Mouse (Mus musculus): ENCODE measurements at regions not wholly inside any gene's neighbourhood (a gene's known extent, or its start where the extent isn't known, plus 50 kb on each side); places are given as distances from the start of the nearest gene placed in this dataset.

DNA sequence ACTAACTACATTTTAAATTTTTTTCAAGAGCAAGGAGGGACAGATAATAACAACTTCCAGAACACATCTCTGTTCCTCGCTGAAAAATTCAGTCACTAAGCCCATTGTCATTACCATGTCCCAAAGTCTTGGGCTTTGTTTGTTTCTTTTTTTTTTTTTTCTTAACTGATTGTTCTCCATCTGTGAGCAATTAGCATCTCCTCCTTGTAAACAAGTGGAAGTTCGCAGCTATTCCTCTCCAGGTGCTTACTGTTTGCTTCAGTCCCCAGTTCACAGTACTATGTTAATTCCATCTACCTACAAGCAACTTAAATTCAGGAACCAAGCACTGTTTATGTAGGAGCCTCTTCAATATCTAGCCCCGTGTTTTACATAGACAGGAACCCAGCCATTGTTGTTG, 225.5 kb upstream of the Gm6657 start:
- Histone ChIP-seq H3K36me3 (ENCODE audit: control insufficient read depth, insufficient read depth, low read length) (no peaks in the 10 kb centered on the region), H3K4me3 (ENCODE audit: insufficient read depth, low read depth, low read length) (no peak overlapping the region), H3K4me1 (ENCODE audit: control insufficient read depth, insufficient read depth, low read length) (no peaks in the 10 kb centered on the region), H3K27ac (ENCODE audit: insufficient read depth, low read depth, low read length) (no peak overlapping the region), H3K27me3 (replicated peaks; ENCODE audit: control insufficient read depth, insufficient read depth, low read length) (no peaks in the 10 kb centered on the region)
- 69% methylated on average over 3 of the region's 3 CpGs for WGBS
- DNase-seq = no peak
- TF ChIP-seq POLR2A (IDR thresholded peaks at IDR 0.05; ENCODE audit: low read depth, low read length) (no peak), CTCF (conservative IDR thresholded peaks at IDR 0.05; ENCODE audit: insufficient read depth, insufficient read length, low read depth, low read length) (no peak)

- Histone ChIP-seq H3K27me3 (replicated peaks; ENCODE audit: control insufficient read depth, insufficient read depth, low read length) (no peaks in the 10 kb centered on the region), H3K4me1 (ENCODE audit: control insufficient read depth, insufficient read depth, low read length) (no peaks in the 10 kb centered on the region), H3K4me3 (ENCODE audit: insufficient read depth, low read depth, low read length) (no peak overlapping the region), H3K36me3 (ENCODE audit: control insufficient read depth, insufficient read depth, low read length) (no peaks in the 10 kb centered on the region), H3K27ac (ENCODE audit: insufficient read depth, low read depth, low read length) (no peak overlapping the region)
- 66% methylated on average over 1 of the region's 1 CpGs for WGBS
- no peak for TF ChIP-seq POLR2A (IDR thresholded peaks at IDR 0.05; ENCODE audit: low read depth, low read length)
- no peak for TF ChIP-seq CTCF (conservative IDR thresholded peaks at IDR 0.05; ENCODE audit: insufficient read depth, insufficient read length, low read depth, low read length)
- DNase-seq = no peak
Measured at GRCm38 (mm10) chr12:77970026-77970425, 224.0 kb upstream of the Gm6657 start.

- 67% methylated on average over 4 of the region's 4 CpGs for WGBS
Measured at GRCm38 (mm10) chr12:77972165-77972564, 221.9 kb upstream of the Gm6657 start.

DNA sequence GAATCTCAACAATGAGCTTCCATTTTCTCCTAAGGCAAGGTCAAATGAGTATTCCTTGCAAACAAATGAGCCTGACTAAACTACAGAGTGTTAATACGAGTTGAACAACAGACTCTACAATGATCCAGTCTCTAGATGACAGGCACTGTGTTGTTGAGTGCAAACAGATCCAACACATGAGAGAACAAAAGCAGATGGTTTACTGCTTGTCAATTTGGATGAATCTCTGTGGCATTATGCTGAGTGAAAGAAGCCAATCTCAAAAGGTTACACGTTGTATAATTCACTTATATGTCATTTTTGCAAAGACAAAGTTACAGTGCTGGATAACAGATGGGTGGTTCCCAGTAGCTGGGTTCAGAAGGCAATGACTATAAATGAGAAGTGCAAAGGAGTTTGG, 217.1 kb upstream of the Gm6657 start:
- Histone ChIP-seq H3K27me3 (replicated peaks; ENCODE audit: control insufficient read depth, insufficient read depth, low read length) (no peaks in the 10 kb centered on the region), H3K4me1 (ENCODE audit: control insufficient read depth, insufficient read depth, low read length) (no peaks in the 10 kb centered on the region), H3K27ac (ENCODE audit: insufficient read depth, low read depth, low read length) (no peak overlapping the region), H3K36me3 (ENCODE audit: control insufficient read depth, insufficient read depth, low read length) (no peaks in the 10 kb centered on the region), H3K4me3 (ENCODE audit: insufficient read depth, low read depth, low read length) (no peak overlapping the region)
- DNase-seq = no peak
- TF ChIP-seq POLR2A (IDR thresholded peaks at IDR 0.05; ENCODE audit: low read depth, low read length) (no peak), CTCF (conservative IDR thresholded peaks at IDR 0.05; ENCODE audit: insufficient read depth, insufficient read length, low read depth, low read length) (no peak)
- 81% methylated on average over 2 of the region's 2 CpGs for WGBS

More at GRCm38 (mm10) chr12:77972165-77972564, 221.9 kb upstream of the Gm6657 start:
- no peak for TF ChIP-seq CTCF (conservative IDR thresholded peaks at IDR 0.05; ENCODE audit: insufficient read depth, insufficient read length, low read depth, low read length)
- TF ChIP-seq POLR2A (IDR thresholded peaks at IDR 0.05; ENCODE audit: low read depth, low read length) = no peak
- no peaks in the 10 kb centered on the region for H3K27me3 ChIP-seq (replicated peaks; ENCODE audit: control insufficient read depth, insufficient read depth, low read length)
- no peak for DNase-seq
- H3K36me3 ChIP-seq (ENCODE audit: control insufficient read depth, insufficient read depth, low read length) = no peaks in the 10 kb centered on the region
- H3K27ac ChIP-seq (ENCODE audit: insufficient read depth, low read depth, low read length) = no peak overlapping the region
- H3K4me1 ChIP-seq (ENCODE audit: control insufficient read depth, insufficient read depth, low read length) = no peaks in the 10 kb centered on the region
- no peak overlapping the region for H3K4me3 ChIP-seq (ENCODE audit: insufficient read depth, low read depth, low read length)

DNA sequence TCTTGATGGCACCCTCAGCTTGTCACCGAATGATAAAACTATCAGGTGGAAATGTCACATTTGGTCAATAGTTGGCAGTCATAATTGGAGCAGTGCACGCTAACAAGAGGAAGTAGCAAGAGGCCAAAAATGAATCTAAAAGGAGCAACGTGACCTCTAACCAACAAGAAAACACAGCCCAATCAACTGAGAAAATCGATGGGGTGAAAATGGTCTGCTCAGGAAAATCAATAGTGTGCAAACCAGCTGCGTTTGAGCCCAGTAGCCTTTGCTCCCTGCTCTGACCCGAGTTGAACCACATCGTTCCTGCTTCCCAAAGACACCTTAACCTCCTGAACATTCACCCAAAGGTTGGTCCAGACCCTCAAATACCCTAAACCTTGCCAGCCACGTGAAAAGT, 207.3 kb upstream of the Gm6657 start:
- TF ChIP-seq POLR2A (IDR thresholded peaks at IDR 0.05; ENCODE audit: low read depth, low read length) (no peak), CTCF (conservative IDR thresholded peaks at IDR 0.05; ENCODE audit: insufficient read depth, insufficient read length, low read depth, low read length) (no peak)
- no peak overlapping the region for H3K27ac ChIP-seq (ENCODE audit: insufficient read depth, low read depth, low read length)
- DNase-seq = no peak
- 65% methylated on average over 8 of the region's 8 CpGs for WGBS
- no peaks in the 10 kb centered on the region for H3K27me3 ChIP-seq (replicated peaks; ENCODE audit: control insufficient read depth, insufficient read depth, low read length)
- H3K36me3 ChIP-seq (ENCODE audit: control insufficient read depth, insufficient read depth, low read length) = no peaks in the 10 kb centered on the region
- H3K4me1 ChIP-seq (ENCODE audit: control insufficient read depth, insufficient read depth, low read length) = no peaks in the 10 kb centered on the region
- no peak overlapping the region for H3K4me3 ChIP-seq (ENCODE audit: insufficient read depth, low read depth, low read length)

DNA sequence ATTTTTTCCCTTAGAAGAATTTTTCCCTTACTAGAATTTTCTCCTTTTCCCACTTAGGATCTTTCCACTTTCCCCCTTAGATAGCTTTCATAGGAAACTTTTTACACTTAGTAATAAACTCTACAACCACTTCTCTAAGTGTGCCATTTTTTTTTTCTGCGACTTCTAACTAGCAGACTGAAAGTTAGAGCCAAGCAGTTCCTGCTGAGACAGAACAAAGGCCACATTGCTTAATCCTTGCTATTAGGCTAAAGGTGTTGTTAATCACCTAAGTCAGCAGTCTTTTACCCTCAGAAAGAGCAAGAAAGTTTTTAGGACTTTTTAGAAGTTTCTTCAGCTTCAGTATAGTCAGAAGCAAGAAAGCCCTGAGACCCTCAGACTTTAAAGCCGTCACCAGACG, 204.3 kb upstream of the Gm6657 start:
- no peak overlapping the region for H3K27ac ChIP-seq (ENCODE audit: insufficient read depth, low read depth, low read length)
- TF ChIP-seq CTCF (conservative IDR thresholded peaks at IDR 0.05; ENCODE audit: insufficient read depth, insufficient read length, low read depth, low read length) (no peak), POLR2A (IDR thresholded peaks at IDR 0.05; ENCODE audit: low read depth, low read length) (no peak)
- WGBS = 61% methylated on average over 3 of the region's 3 CpGs

GRCm38 (mm10) chr12:77991627-77992026, 202.4 kb upstream of the Gm6657 start:
- no peak for DNase-seq
- WGBS = 75% methylated on average over 6 of the region's 6 CpGs
- TF ChIP-seq CTCF (conservative IDR thresholded peaks at IDR 0.05; ENCODE audit: insufficient read depth, insufficient read length, low read depth, low read length) (no peak), POLR2A (IDR thresholded peaks at IDR 0.05; ENCODE audit: low read depth, low read length) (no peak)
- Histone ChIP-seq H3K4me1 (ENCODE audit: control insufficient read depth, insufficient read depth, low read length) (no peaks in the 10 kb centered on the region), H3K27me3 (replicated peaks; ENCODE audit: control insufficient read depth, insufficient read depth, low read length) (no peaks in the 10 kb centered on the region), H3K27ac (ENCODE audit: insufficient read depth, low read depth, low read length) (no peak overlapping the region), H3K36me3 (ENCODE audit: control insufficient read depth, insufficient read depth, low read length) (no peaks in the 10 kb centered on the region), H3K4me3 (ENCODE audit: insufficient read depth, low read depth, low read length) (no peak overlapping the region)

More for the DNA sequence above, 204.3 kb upstream of the Gm6657 start:
- Histone ChIP-seq H3K4me1 (ENCODE audit: control insufficient read depth, insufficient read depth, low read length) (no peaks in the 10 kb centered on the region), H3K4me3 (ENCODE audit: insufficient read depth, low read depth, low read length) (no peak overlapping the region), H3K36me3 (ENCODE audit: control insufficient read depth, insufficient read depth, low read length) (no peaks in the 10 kb centered on the region), H3K27me3 (replicated peaks; ENCODE audit: control insufficient read depth, insufficient read depth, low read length) (no peaks in the 10 kb centered on the region)
- DNase-seq = peak; percentile 47

DNA sequence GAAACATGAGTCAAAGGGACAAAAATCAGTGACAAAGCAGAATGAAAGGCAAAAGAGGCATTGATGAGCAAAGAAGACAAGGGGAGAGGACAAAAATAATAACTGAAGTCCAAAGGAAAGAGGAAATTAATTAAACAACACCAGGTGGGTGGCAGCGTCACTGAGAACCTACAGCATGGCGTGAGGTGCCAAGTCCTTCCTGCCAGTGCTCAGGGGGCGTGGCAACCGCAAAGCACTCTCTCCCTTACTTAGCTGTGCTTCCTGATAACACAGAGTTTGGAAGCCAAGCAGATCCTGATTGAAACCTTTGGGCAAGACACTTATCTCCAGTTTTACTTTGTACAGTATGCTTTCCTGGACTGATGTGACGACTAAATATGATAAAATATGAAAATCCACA, 199.9 kb upstream of the Gm6657 start:
- Histone ChIP-seq H3K4me1 (ENCODE audit: control insufficient read depth, insufficient read depth, low read length) (no peaks in the 10 kb centered on the region), H3K27ac (ENCODE audit: insufficient read depth, low read depth, low read length) (no peak overlapping the region), H3K4me3 (ENCODE audit: insufficient read depth, low read depth, low read length) (no peak overlapping the region), H3K36me3 (ENCODE audit: control insufficient read depth, insufficient read depth, low read length) (no peaks in the 10 kb centered on the region), H3K27me3 (replicated peaks; ENCODE audit: control insufficient read depth, insufficient read depth, low read length) (no peaks in the 10 kb centered on the region)
- TF ChIP-seq POLR2A (IDR thresholded peaks at IDR 0.05; ENCODE audit: low read depth, low read length) (no peak), CTCF (conservative IDR thresholded peaks at IDR 0.05; ENCODE audit: insufficient read depth, insufficient read length, low read depth, low read length) (no peak)
- 70% methylated on average over 5 of the region's 5 CpGs for WGBS
- no peak for DNase-seq
